Mouse (Mus musculus) neural tube, embryonic 14.5 days (tissue): Measurements from ENCODE around the gene Tfeb. TPM values are rescaled to one million over a fixed set of nuclear protein-coding genes. Genes with fewer than 3 reads are reported as not detected.

Experiments used
- ATAC-seq: fragments of 200-750 bp; cut with Nextera tagmentation; 2 replicates; pipeline ENCODE4 v1.8.0; 2017; ENCODE audit warnings: low read depth, mild to moderate bottlenecking, moderate TSS enrichment, moderate library complexity
- H3K27ac ChIP-seq: fragments of 300-500 bp; sonication (generic); 2 replicates; pipeline ENCODE4 v1.5.1; 2014; ENCODE audit warnings: low read depth, mild to moderate bottlenecking, control low read depth, low read length, moderate library complexity, mixed read lengths
- H3K27me3 ChIP-seq: fragments of 300-500 bp; sonication (generic); 2 replicates; pipeline ENCODE4 v1.6.1; 2014; ENCODE audit warnings: low read length; ENCODE audit not compliant: control insufficient read depth, insufficient read depth
- H3K36me3 ChIP-seq: fragments of 300-500 bp; sonication (generic); 2 replicates; pipeline ENCODE4 v1.6.1; 2014; ENCODE audit warnings: low read length, mixed read lengths; ENCODE audit not compliant: control insufficient read depth, insufficient read depth
- H3K4me1 ChIP-seq: fragments of 300-500 bp; sonication (generic); 2 replicates; pipeline ENCODE4 v1.6.1; 2014; ENCODE audit warnings: low read length; ENCODE audit not compliant: control insufficient read depth, insufficient read depth
- H3K4me2 ChIP-seq: fragments of 300-500 bp; sonication (generic); 2 replicates; pipeline ENCODE4 v1.6.1; 2014; ENCODE audit warnings: mild to moderate bottlenecking, low read depth, low read length, control low read depth
- H3K4me3 ChIP-seq: fragments of 300-500 bp; sonication (generic); 2 replicates; pipeline ENCODE4 v1.5.1; 2014; ENCODE audit warnings: low read depth, low read length, control low read depth, mixed read lengths
- H3K9ac ChIP-seq: fragments of 300-500 bp; sonication (generic); replicated peaks from 2 replicates; pipeline ENCODE4 v1.6.1; 2014; ENCODE audit warnings: low read depth, mild to moderate bottlenecking, control low read depth, low read length, mixed read lengths
- H3K9me3 ChIP-seq: fragments of 300-500 bp; sonication (generic); 2 replicates; pipeline ENCODE4 v1.6.1; 2016; ENCODE audit warnings: low read length; ENCODE audit not compliant: control insufficient read depth
- WGBS: fragments of 180-500 bp; shearing (Covaris S2); extraction: QIAGEN DNeasy Blood & Tissue Kit; methylation state at CpG from one replicate; pipeline ENCODE4 v1.1.7; 2014; 5-methylcytosine and 5-hydroxymethylcytosine counted together
- polyA plus RNA-seq: library from polyadenylated mRNA; unstranded; fragments of >200 nt; fragmentation: Nextera tagmentation; extraction: Ambion mirVana; gene quantifications from 2 replicates; pipeline ENCODE4 v1.2.1, GENCODE M21; 2014

Tfeb gene
- polyA plus RNA-seq, 1 experiment from 2014 or later: 1.8 TPM

GRCm38 (mm10) chr17:47821339-47821738 lies 84.5 kb downstream of the Tfeb start:
- H3K9me3 ChIP-seq: no peaks in the 10 kb centered on the region

GRCm38 (mm10) chr17:47831161-47831560 lies 94.3 kb downstream of the Tfeb start:
- H3K36me3 ChIP-seq: no peaks in the 10 kb centered on the region
- peak overlapping the region; percentile 29; the same call in 1 of the 2 replicates for H3K4me2 ChIP-seq
- no peak overlapping the region for H3K9ac ChIP-seq
- H3K9me3 ChIP-seq: no peaks in the 10 kb centered on the region
- peaks cover 13% of the 10 kb centered on the region; the same call in 1 of the 2 replicates for H3K4me1 ChIP-seq
- 9% methylated on average over 9 of the region's 9 CpGs for WGBS
- H3K27me3 ChIP-seq: peaks cover 32% of the 10 kb centered on the region
- ATAC-seq: 0 out of 2 replicates have a peak, but pooled peaks have one; percentile 11
- H3K4me3 ChIP-seq: no peak overlapping the region
- no peak overlapping the region for H3K27ac ChIP-seq

More at GRCm38 (mm10) chr17:47821339-47821738, 84.5 kb downstream of the Tfeb start:
- no peaks in the 10 kb centered on the region for H3K36me3 ChIP-seq
- no peak for ATAC-seq
- H3K4me2 ChIP-seq: no peak overlapping the region
- H3K9ac ChIP-seq: no peak overlapping the region
- no peak overlapping the region for H3K4me3 ChIP-seq
- WGBS: 69% methylated on average over 8 of the region's 8 CpGs
- no peaks in the 10 kb centered on the region for H3K27me3 ChIP-seq
- no peak overlapping the region for H3K27ac ChIP-seq
- H3K4me1 ChIP-seq: no peaks in the 10 kb centered on the region

GRCm38 (mm10) chr17:47831772-47832171 lies 94.9 kb downstream of the Tfeb start:
- ATAC-seq: no peak
- H3K36me3 ChIP-seq: no peaks in the 10 kb centered on the region
- peak overlapping the region; percentile 42; the same call in 1 of the 2 replicates for H3K4me3 ChIP-seq
- H3K9me3 ChIP-seq: no peaks in the 10 kb centered on the region
- WGBS: 44% methylated on average over 5 of the region's 5 CpGs
- H3K27ac ChIP-seq: no peak overlapping the region
- peak overlapping the region; percentile 83; the same call in 1 of the 2 replicates for H3K4me2 ChIP-seq
- peaks cover 13% of the 10 kb centered on the region; the same call in 1 of the 2 replicates for H3K4me1 ChIP-seq
- peaks cover 32% of the 10 kb centered on the region for H3K27me3 ChIP-seq
- H3K9ac ChIP-seq: no peak overlapping the region

GRCm38 (mm10) chr17:47832501-47833028 lies 95.7 kb downstream of the Tfeb start:
- peak overlapping the region; percentile 52 for H3K9ac ChIP-seq
- ATAC-seq: peak; percentile 59; the same call in 1 of the 2 replicates
- H3K4me3 ChIP-seq: peak overlapping the region; percentile 42
- H3K36me3 ChIP-seq: no peaks in the 10 kb centered on the region
- H3K4me2 ChIP-seq: peak overlapping the region; percentile 83
- peaks cover 32% of the 10 kb centered on the region for H3K27me3 ChIP-seq
- WGBS: under 1% methylated on average over 17 of the region's 17 CpGs
- no peaks in the 10 kb centered on the region for H3K9me3 ChIP-seq
- H3K4me1 ChIP-seq: peaks cover 13% of the 10 kb centered on the region; the same call in 1 of the 2 replicates
- H3K27ac ChIP-seq: no peak overlapping the region

- no peaks in the 10 kb centered on the region for H3K36me3 ChIP-seq
- H3K4me2 ChIP-seq: peak overlapping the region; percentile 83
- 1% methylated on average over 37 of the region's 45 CpGs for WGBS
- H3K4me1 ChIP-seq: peaks cover 13% of the 10 kb centered on the region; the same call in 1 of the 2 replicates
- H3K27me3 ChIP-seq: peaks cover 32% of the 10 kb centered on the region
- ATAC-seq: peak; percentile 70
- H3K4me3 ChIP-seq: peak overlapping the region; percentile 42
- peak overlapping the region; percentile 52 for H3K9ac ChIP-seq
- H3K27ac ChIP-seq: no peak overlapping the region
- H3K9me3 ChIP-seq: no peaks in the 10 kb centered on the region
These were observed 96.3 kb downstream of the Tfeb start for GRCm38 (mm10) chr17:47833029-47833627.

GRCm38 (mm10) chr17:47833628-47834481 lies 97.0 kb downstream of the Tfeb start:
- no peak overlapping the region for H3K27ac ChIP-seq
- peak overlapping the region; percentile 83 for H3K4me2 ChIP-seq
- peak overlapping the region; percentile 42 for H3K4me3 ChIP-seq
- H3K4me1 ChIP-seq: peaks cover 13% of the 10 kb centered on the region; the same call in 1 of the 2 replicates
- ATAC-seq: no peak
- no peaks in the 10 kb centered on the region for H3K9me3 ChIP-seq
- WGBS: under 1% methylated on average over 43 of the region's 45 CpGs
- H3K9ac ChIP-seq: 0 out of 2 replicates have a peak overlapping the region, but pooled peaks have one; percentile 4
- no peaks in the 10 kb centered on the region for H3K36me3 ChIP-seq
- H3K27me3 ChIP-seq: peaks cover 32% of the 10 kb centered on the region

- no peak within 1 kb of the TSS for H3K27ac ChIP-seq
- H3K4me1 ChIP-seq: peaks cover 13% of the 10 kb centered on the region; the same call in 1 of the 2 replicates
- no peaks in the 10 kb centered on the region for H3K9me3 ChIP-seq
- H3K4me3 ChIP-seq: peak within 1 kb of the TSS; percentile 42
- no peaks in the 10 kb centered on the region for H3K36me3 ChIP-seq
- no peak for ATAC-seq
- peaks cover 32% of the 10 kb centered on the region for H3K27me3 ChIP-seq
- WGBS: 2% methylated on average over 17 of the region's 18 CpGs
- peak within 1 kb of the TSS; percentile 83 for H3K4me2 ChIP-seq
- H3K9ac ChIP-seq: 0 out of 2 replicates have a peak within 1 kb of the TSS, but pooled peaks have one; percentile 4
These were observed 97.6 kb downstream of the Tfeb start, which contains the start of gene Mdfi for GRCm38 (mm10) chr17:47834482-47834767. Mdfi (minus strand) TSS chr17:47834691.

- Histone ChIP-seq H3K4me3 (no peak overlapping the region), H3K4me2 (no peak overlapping the region), H3K4me1 (peaks cover 12% of the 10 kb centered on the region; the same call in 1 of the 2 replicates), H3K9ac (no peak overlapping the region), H3K36me3 (no peaks in the 10 kb centered on the region), H3K27me3 (peaks cover 24% of the 10 kb centered on the region), H3K9me3 (no peaks in the 10 kb centered on the region), H3K27ac (no peak overlapping the region; the same call in 1 of the 2 replicates)
- 57% methylated on average over 6 of the region's 6 CpGs for WGBS
- no peak for ATAC-seq
These were observed 101.0 kb downstream of the Tfeb start for GRCm38 (mm10) chr17:47837808-47838207.
